Mouse (Mus musculus): ENCODE measurements around the gene Prpf40a.
A peak's percentile ranks its signal among the peaks of the same experiment; 100 is the strongest.

The Prpf40a gene

DNA sequence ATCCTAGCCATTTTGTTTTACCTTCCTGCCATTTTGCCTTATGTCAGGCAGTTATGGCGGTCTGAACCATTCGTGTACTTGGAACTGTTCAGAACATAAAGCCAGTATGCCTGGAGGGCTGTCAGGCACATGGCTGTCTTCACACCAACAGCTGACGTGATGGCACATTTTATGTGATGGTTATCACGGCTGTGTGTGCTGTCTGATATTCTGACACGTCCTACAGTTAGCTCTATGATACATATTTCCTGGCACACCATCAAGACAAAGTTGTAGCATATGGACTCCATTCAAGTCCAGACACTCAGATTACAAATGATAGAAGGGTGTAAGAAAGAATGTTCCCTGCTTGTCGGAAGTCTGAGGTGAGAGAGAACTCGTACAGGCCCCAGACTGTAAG, 85.0 kb downstream of the Prpf40a start:
- no peak for DNase-seq (ENCODE audit: low spot score in 2 of 2)

DNA sequence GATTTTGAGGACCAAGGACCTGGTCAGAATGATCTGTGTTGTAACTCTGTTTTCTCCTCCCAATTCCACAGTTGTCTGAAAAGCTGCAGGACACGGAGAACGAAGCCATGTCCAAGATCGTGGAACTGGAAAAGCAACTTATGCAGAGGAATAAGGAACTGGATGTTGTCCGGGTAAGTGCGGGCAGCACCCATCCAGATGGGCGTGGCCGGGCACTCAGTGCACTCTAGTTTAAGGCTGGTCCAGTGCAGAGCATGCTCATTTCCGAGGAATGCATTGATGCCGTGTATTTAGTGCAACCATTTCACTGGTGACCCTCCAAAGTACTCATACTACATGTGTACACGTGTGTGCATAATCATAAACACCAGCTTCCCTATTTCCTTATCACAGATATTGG, 85.7 kb downstream of the Prpf40a start:
- no peak for DNase-seq (ENCODE audit: low spot score in 2 of 2)

DNA sequence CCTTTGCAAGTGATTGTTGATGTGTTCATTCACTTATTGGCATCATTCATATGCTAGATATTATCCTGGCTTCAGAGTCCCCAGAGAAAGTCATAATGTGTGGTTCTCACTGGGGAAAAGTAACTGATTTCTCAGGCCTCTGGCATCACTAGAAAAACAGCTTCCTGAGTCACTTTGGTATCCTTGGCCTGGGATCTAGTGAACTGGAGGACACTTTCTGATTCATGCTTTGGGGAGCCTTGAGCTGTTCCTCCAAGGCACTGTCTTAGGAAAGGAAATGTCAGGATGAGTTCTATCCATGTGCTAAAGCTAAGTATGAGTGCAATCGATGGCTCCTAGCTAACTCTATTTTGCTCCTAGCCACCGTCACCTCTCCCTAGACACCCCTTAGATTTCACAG, 88.2 kb downstream of the Prpf40a start:
- no peak for DNase-seq (ENCODE audit: low spot score in 2 of 2)

DNA sequence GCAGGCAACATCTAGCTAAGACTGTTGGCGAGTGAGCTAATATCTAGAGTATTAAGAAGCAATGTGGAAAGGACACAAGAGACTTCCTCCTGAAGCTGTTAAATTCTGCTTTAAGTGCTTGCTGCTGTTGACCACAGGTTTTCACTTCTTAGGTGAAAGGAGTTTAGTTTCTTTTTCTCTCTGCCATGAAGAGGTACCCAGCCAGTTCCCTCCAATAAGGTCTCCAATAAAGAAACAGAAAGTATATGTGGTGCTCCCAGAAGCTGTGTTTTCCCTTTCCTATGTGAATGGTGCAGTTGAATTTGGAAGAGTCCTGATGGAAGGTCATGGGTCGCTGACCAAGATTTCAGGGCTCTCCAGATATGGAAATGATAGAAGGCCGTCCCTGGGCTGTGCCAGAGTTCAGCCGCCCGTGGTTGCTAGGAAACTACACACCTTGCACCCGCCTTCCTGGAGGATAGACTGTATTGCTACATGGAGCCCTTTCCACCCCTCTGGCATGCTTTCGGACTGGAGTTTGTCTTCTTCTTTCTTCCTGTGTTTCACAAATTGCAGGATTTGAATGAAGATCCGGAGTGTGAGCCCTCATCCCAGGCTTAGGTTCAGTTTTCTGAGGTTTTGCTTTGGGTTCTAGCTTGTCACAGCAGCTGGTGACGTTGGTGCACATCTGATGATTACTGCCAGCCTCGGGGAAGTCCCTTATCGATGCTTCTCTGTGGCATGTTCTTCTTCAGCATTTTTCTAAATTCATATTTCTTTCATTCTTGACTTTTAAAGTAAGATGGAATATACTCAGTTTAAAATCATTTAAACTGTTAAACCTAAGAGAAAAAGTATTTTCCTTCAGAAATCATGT, 89.0 kb downstream of the Prpf40a start:
- no peak for DNase-seq (ENCODE audit: low spot score in 2 of 2)

DNA sequence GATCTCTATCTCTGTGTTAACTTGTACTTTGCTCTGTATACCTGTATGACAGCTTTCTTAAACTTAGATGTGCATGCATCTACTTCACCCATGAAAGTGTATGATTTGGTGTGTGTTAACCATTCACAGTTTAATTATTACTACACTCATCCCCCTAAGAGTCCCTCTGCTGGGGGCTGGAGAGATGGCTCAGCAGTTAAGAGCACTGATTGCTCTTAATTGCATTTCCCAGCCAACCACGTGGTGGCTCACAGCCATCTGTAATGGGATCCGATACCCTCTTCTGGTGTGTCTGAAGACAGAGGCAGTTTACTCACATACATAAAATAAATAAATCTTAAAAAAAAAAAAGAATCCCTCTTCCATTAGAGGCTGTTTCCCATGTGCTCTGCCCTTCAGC, 91.0 kb downstream of the Prpf40a start:
- DNase-seq (ENCODE audit: low spot score in 2 of 2) = no peak

DNA sequence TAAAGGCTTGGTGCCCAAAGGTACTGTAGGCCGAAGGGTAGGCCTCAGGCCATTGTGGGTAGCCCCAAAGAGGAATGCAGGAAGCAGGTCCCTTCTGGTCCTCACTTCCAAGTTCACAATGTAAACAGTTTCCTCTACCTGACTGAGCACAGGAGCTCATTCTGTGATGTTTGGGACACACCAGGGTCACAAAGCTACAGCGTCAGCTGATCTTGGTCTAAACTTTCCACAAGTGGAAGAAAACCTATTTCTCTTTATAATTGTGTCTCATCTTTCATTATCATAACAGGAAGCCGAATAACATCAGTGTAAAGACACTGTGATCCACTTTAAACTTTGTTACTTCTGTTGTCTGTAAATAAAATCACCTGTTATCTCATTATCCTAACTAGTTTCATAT, 95.6 kb downstream of the Prpf40a start:
- no peak for DNase-seq (ENCODE audit: low spot score in 2 of 2)

DNA sequence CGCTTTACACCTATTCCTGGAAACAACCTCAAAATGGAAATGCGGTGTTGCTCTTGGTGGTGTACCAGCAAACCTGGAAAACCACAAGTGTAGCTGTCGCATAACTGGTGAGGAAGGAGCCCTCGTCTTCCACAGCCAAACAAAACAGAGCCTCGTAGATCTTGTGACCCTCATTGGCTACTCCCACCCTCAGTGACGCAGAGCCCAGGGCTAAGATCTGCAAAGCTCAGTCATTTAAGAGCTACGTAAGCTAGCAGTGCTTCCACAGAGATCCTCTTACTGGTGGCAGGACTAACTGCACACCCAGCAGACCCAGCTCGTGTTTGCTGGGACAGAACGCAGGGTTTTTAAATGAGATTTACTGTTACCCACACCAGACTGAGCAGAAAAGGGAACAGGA, 96.1 kb downstream of the Prpf40a start:
- DNase-seq (ENCODE audit: low spot score in 2 of 2) = no peak

DNA sequence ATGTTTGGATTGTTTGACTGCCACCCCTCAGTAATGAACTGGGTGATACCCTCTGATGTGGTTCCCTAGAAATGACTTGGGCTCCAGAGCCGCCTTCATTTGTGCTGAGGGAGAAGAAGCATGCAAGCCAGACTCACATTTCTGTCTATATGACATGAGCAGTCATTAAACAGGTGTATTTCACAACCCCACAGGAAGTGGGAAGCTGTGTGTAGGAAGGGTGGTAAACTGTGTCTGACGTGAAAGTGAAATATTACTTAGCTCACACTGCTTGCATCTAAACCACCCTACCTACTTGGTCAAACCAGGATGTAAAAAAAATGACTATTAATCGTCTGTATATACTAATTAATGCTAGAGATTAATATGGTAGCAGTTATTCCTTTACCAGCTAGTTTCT, 102.3 kb downstream of the Prpf40a start:
- DNase-seq (ENCODE audit: low spot score in 2 of 2) = no peak

DNA sequence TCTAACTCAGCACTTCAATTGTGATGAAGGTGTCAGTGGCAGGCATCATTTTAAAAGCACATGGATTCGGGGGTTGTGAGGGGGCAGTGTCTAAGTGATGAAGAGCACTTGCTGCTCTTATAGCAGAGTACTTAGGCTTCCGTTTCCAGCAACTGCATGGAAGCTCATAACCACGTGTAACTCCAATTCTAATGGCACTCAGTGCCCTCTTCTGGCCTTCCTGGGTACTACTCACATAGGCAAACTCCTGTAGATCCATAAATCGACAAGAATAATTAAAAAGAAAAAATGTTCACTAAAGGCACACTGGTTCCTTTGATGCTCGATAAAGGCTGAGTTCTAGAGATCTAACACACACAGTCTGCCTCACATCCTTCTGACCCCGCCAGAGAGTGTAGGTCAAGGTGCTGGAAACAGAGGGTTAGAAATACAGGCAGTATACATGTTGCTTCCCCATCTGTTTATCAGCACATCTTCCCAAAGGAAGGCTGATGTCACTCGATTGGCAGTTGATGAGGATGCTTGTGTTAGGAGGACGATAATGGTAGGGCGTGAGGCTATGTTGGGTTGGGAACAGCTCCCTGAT, 105.4 kb downstream of the Prpf40a start:
- peak in 1 of 2 experiments; percentile 12 for DNase-seq (ENCODE audit: low spot score in 2 of 2)

All from spleen, postnatal 14 days (tissue).